Mouse (Mus musculus): Measurements from ENCODE around the gene Uvssa.

DNA sequence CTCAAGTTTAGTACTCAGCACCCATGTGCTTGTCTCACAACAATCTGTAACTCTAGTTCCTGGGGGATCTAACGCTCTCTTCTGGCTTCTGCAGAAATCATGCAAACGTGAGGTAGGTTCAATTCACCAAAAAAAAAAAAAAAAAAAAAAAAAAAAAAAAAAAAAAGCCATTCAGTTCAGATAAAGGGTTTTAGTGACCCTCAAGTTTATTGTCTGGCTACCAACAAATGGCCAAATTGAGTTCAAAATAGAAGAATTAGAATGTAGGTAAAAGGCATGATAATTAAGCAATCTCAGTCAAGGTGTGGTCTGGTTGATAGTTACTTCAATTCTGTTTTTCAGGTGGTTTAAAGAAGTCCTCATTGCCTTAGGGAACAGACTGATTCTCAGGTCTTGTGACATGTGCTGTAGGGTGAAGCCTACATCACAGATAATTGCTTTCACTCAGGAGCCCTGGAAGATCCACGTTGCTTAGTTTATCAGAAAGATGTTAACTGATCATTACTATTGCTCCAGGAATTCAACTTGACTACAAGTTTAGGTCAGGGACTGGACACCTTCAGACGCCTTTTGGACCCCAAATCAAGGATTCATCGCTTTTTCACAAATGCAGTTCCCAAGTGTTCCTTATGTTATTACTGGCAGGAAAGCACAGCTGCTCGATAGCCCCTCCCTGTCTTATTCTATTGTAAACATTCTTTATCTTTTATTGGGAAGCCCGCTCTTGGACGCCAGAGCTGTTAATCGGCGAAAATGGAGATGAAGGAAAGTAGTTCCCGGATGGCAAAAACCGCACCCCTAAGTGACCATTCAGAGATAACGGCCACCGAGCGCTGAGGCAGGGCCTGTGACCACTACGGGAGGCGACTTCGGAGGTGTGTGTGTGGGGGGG lies 43.7 kb upstream of the Uvssa start:
- TF ChIP-seq ZC3H11A (IDR thresholded peaks at IDR 0.05; ENCODE audit: borderline replicate concordance, low read depth, low read length) (no peak), HCFC1 (IDR thresholded peaks at IDR 0.05; ENCODE audit: borderline replicate concordance, insufficient read depth, low read length) (no peak), ZNF384 (IDR thresholded peaks at IDR 0.05; ENCODE audit: low read depth, low read length) (peak; percentile 67; the same call in 1 of the 2 replicates), CHD2 (IDR thresholded peaks at IDR 0.05; ENCODE audit: low read depth, low read length) (no peak), MAFK (IDR thresholded peaks at IDR 0.05; ENCODE audit: insufficient read depth, low read depth, low read length) (no peak)
